Mouse (Mus musculus): Measurements from ENCODE around the gene Rsc1a1. TPM values are rescaled to one million over a fixed set of nuclear protein-coding genes. Genes with fewer than 3 reads are reported as not detected.

Gene Rsc1a1
- polyA plus RNA-seq, 1 experiment: 5.9 TPM

DNA sequence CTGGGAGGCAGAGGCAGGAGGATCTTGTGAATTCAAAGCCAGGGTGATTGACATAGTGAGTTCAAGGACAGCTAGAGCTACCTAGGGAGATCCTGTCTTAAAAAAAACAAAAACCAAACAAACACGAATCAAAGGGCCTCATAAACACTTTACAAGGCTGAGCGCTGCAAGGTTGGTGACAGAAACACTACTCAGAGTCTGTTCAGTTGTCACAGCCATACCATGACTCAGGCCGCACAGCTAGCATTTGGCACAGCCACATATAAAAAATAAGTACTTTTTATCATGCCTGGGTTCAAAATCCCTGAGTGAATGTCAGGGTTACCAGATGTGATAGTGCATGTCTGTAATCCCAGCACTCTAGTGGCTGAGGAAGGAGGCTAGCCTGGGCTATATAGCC, 38.2 kb downstream of the Rsc1a1 start:
- Histone ChIP-seq H3K9me3 (no peaks in the 10 kb centered on the region), H3K4me1 (peaks cover 16% of the 10 kb centered on the region), H3K36me3 (replicated peaks; ENCODE audit: low read length) (peaks cover 45% of the 10 kb centered on the region), H3K27me3 (replicated peaks) (no peaks in the 10 kb centered on the region), H3K4me3 (replicated peaks) (no peak overlapping the region)
- TF ChIP-seq FLI1 (IDR thresholded peaks at IDR 0.05; ENCODE audit: low read length): no peak
- TF ChIP-seq GATA1 (IDR thresholded peaks at IDR 0.05; ENCODE audit: borderline replicate concordance, low read length): no peak

DNA sequence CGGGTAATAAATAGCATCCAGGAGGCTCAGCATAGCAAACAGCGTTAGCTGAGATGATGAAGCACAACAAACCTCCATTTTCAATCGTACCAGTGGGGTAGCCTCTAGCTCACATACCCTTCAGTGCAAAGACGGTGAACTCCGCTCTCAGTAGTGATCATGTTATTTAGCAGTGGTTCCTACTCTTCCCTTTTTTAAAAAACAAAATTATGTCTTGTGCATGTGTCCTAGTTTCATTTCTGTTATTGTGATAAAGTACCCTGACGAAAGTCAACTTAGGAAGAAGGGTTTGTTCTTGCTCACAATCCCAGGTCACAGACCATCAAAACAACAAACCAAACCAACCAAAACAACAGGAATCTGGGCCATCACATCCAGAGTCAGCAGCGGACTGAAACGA, 39.4 kb downstream of the Rsc1a1 start:
- Histone ChIP-seq H3K4me1 (peaks cover 11% of the 10 kb centered on the region; the same call in 1 of the 2 replicates), H3K36me3 (replicated peaks; ENCODE audit: low read length) (peaks cover 46% of the 10 kb centered on the region)
- TF ChIP-seq FLI1 (IDR thresholded peaks at IDR 0.05; ENCODE audit: low read length) (no peak), GATA1 (IDR thresholded peaks at IDR 0.05; ENCODE audit: borderline replicate concordance, low read length) (no peak)

DNA sequence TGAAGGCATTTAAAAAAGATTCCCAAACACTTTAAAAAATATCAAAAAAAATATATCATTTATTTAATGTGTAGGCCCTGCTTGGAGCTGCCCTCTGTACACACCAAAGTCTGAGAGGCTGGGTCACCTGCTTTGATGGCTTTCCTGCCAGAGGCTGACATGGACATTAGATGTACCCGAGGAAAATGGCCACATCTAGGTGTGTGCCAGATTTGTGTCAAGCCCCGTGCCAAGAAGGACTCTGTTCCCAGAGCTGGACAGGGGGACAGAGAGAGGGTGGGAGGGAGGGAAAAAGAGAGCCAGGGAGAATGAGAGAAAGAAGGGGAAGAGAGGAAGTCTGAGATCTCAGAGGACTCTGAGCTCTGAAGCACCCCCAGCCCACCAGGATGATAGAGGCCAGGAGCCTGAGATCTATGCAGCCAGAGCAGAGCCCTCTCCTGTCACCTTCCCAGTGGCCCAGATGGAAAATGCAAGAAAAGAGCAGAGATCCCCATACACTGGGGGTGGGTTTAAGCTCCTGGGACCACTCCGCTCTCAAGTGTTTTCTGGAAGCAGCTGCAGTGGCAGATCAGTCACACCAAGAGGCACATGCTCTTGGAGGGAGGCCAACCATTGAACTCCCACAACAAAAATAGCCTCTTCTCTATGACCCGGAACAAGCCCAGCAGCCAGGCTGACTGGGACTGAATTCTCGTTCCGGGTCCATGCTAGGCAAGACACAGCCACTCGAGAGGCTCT, 42.1 kb downstream of the Rsc1a1 start:
- Histone ChIP-seq H3K4me3 (replicated peaks) (no peak overlapping the region), H3K27me3 (replicated peaks) (no peaks in the 10 kb centered on the region), H3K36me3 (replicated peaks; ENCODE audit: low read length) (peaks cover 55% of the 10 kb centered on the region), H3K4me1 (peaks cover 31% of the 10 kb centered on the region), H3K9me3 (no peaks in the 10 kb centered on the region)
- no peak for TF ChIP-seq GATA1 (IDR thresholded peaks at IDR 0.05; ENCODE audit: borderline replicate concordance, low read length)
- TF ChIP-seq FLI1 (IDR thresholded peaks at IDR 0.05; ENCODE audit: low read length): no peak

More for the DNA sequence above, 39.4 kb downstream of the Rsc1a1 start:
- no peak overlapping the region for H3K4me3 ChIP-seq (replicated peaks)
- no peaks in the 10 kb centered on the region for H3K9me3 ChIP-seq
- no peaks in the 10 kb centered on the region for H3K27me3 ChIP-seq (replicated peaks)

GRCm38 (mm10) chr4:141641961-141642811, 43.2 kb downstream of the Rsc1a1 start:
- TF ChIP-seq FLI1 (IDR thresholded peaks at IDR 0.05; ENCODE audit: low read length) (no peak), GATA1 (IDR thresholded peaks at IDR 0.05; ENCODE audit: borderline replicate concordance, low read length) (no peak)

DNA sequence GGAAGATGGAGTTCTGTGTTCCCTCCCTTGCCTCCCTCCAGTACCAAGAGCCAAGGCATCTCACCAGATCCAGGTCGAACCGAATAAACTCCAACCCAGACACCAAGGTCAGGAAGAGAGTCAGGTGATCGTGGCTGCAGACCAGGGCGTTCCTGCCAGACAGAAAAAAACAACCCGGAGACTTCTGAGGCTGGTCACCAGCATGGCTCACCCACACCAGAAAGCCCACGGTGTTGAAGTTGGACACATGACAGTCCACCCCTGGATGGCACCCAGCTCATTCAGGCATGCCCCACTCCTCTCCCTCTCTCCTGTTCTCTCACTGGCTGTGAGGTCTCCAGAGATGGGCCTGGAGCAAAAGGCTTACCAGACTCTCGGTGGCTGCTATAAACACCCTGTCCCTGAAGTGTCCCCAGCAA, 44.0 kb downstream of the Rsc1a1 start:
- TF ChIP-seq FLI1 (IDR thresholded peaks at IDR 0.05; ENCODE audit: low read length): no peak
- TF ChIP-seq GATA1 (IDR thresholded peaks at IDR 0.05; ENCODE audit: borderline replicate concordance, low read length): no peak
- H3K4me3 ChIP-seq (replicated peaks): no peak overlapping the region
- H3K9me3 ChIP-seq: no peaks in the 10 kb centered on the region
- no peaks in the 10 kb centered on the region for H3K27me3 ChIP-seq (replicated peaks)
- peaks cover 62% of the 10 kb centered on the region for H3K36me3 ChIP-seq (replicated peaks; ENCODE audit: low read length)
- peaks cover 31% of the 10 kb centered on the region for H3K4me1 ChIP-seq

More at GRCm38 (mm10) chr4:141641961-141642811, 43.2 kb downstream of the Rsc1a1 start:
- Histone ChIP-seq H3K4me3 (replicated peaks) (no peak overlapping the region), H3K27me3 (replicated peaks) (no peaks in the 10 kb centered on the region), H3K9me3 (no peaks in the 10 kb centered on the region), H3K36me3 (replicated peaks; ENCODE audit: low read length) (peaks cover 58% of the 10 kb centered on the region), H3K4me1 (peaks cover 31% of the 10 kb centered on the region)

GRCm38 (mm10) chr4:141639474-141639873, 45.9 kb downstream of the Rsc1a1 start:
- no peaks in the 10 kb centered on the region for H3K9me3 ChIP-seq
- no peak for TF ChIP-seq GATA1 (IDR thresholded peaks at IDR 0.05; ENCODE audit: borderline replicate concordance, low read length)
- TF ChIP-seq FLI1 (IDR thresholded peaks at IDR 0.05; ENCODE audit: low read length): no peak
- H3K4me3 ChIP-seq (replicated peaks): no peak overlapping the region
- H3K27me3 ChIP-seq (replicated peaks): no peaks in the 10 kb centered on the region
- peaks cover 80% of the 10 kb centered on the region for H3K36me3 ChIP-seq (replicated peaks; ENCODE audit: low read length)
- H3K4me1 ChIP-seq: peaks cover 41% of the 10 kb centered on the region

DNA sequence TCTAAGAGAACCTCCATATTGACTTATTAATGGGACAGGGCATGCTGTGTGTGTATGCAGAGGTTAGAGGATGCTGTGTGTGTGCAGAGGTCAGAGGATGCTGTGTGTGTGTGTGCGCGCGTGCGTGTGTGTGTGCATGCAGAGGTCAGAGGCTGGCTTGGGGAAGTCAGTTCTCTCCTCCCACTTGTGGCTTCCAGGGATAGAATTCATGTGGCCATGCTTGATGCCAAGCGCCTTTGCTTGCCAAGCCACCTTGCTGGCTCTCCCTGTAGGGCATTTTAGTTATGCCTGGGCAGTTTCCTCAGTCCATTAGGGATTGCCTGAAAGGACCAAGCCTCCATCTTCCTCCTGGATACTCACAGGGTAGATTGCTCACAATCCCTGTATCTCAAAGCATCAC, 48.7 kb downstream of the Rsc1a1 start:
- TF ChIP-seq GATA1 (IDR thresholded peaks at IDR 0.05; ENCODE audit: borderline replicate concordance, low read length): no peak
- TF ChIP-seq FLI1 (IDR thresholded peaks at IDR 0.05; ENCODE audit: low read length): no peak
- H3K4me3 ChIP-seq (replicated peaks): no peak overlapping the region
- H3K36me3 ChIP-seq (replicated peaks; ENCODE audit: low read length): peaks cover 93% of the 10 kb centered on the region
- peaks cover 35% of the 10 kb centered on the region for H3K4me1 ChIP-seq
- peaks cover 6% of the 10 kb centered on the region; the same call in 1 of the 2 replicates for H3K9me3 ChIP-seq
- H3K27me3 ChIP-seq (replicated peaks): no peaks in the 10 kb centered on the region

GRCm38 (mm10) chr4:141635991-141636390, 49.4 kb downstream of the Rsc1a1 start:
- Histone ChIP-seq H3K4me1 (peaks cover 36% of the 10 kb centered on the region), H3K4me3 (replicated peaks) (no peak overlapping the region), H3K9me3 (peaks cover 10% of the 10 kb centered on the region; the same call in 1 of the 2 replicates), H3K27me3 (replicated peaks) (no peaks in the 10 kb centered on the region), H3K36me3 (replicated peaks; ENCODE audit: low read length) (peaks cover 93% of the 10 kb centered on the region)
- TF ChIP-seq GATA1 (IDR thresholded peaks at IDR 0.05; ENCODE audit: borderline replicate concordance, low read length) (no peak), FLI1 (IDR thresholded peaks at IDR 0.05; ENCODE audit: low read length) (no peak)

Other genes starting within 250 kb of the Rsc1a1 start
- gene Srarp, start 249.5 kb downstream of the Rsc1a1 start, polyA plus RNA-seq (2012; ENCODE audit: insufficient read depth, low replicate concordance): not detected in 2 replicates
- 32.4 and 41.2 TPM in 2 replicates for gene Zbtb17, start 240.9 kb downstream of the Rsc1a1 start, polyA plus RNA-seq (2012; ENCODE audit: insufficient read depth, low replicate concordance)
- gene Spen, start 147.0 kb downstream of the Rsc1a1 start, polyA plus RNA-seq (2012; ENCODE audit: insufficient read depth, low replicate concordance): 101 and 202 TPM in 2 replicates
- 4.7 and 17.1 TPM in 2 replicates for gene Fblim1, start 79.5 kb downstream of the Rsc1a1 start, polyA plus RNA-seq (2012; ENCODE audit: insufficient read depth, low replicate concordance)
- 1.1 TPM in 1 of 2 replicates, not detected in the other for gene Tmem82, start 67.0 kb downstream of the Rsc1a1 start, polyA plus RNA-seq (2012; ENCODE audit: insufficient read depth, low replicate concordance)
- not detected in 2 replicates for gene Slc25a34, start 61.8 kb downstream of the Rsc1a1 start, polyA plus RNA-seq (2012; ENCODE audit: insufficient read depth, low replicate concordance)
- 19.4 and 24.8 TPM in 2 replicates for gene Plekhm2, start 20.7 kb downstream of the Rsc1a1 start, polyA plus RNA-seq (2012; ENCODE audit: insufficient read depth, low replicate concordance)
- gene Ddi2, start 37.8 kb upstream of the Rsc1a1 start, polyA plus RNA-seq (2012; ENCODE audit: insufficient read depth, low replicate concordance): 0.43 and 1.7 TPM in 2 replicates
- gene Agmat, start 61.1 kb upstream of the Rsc1a1 start, polyA plus RNA-seq (2012; ENCODE audit: insufficient read depth, low replicate concordance): not detected in 2 replicates
- gene Dnajc16, start 105.3 kb upstream of the Rsc1a1 start, polyA plus RNA-seq (2012; ENCODE audit: insufficient read depth, low replicate concordance): 0.44 and 1.8 TPM in 2 replicates
- 4.7 and 7.1 TPM in 2 replicates for gene Casp9, start 108.0 kb upstream of the Rsc1a1 start, polyA plus RNA-seq (2012; ENCODE audit: insufficient read depth, low replicate concordance)
- gene Cela2a, start 140.6 kb upstream of the Rsc1a1 start, polyA plus RNA-seq (2012; ENCODE audit: insufficient read depth, low replicate concordance): not detected in 2 replicates
- not detected in 2 replicates for gene Ctrc, start 160.8 kb upstream of the Rsc1a1 start, polyA plus RNA-seq (2012; ENCODE audit: insufficient read depth, low replicate concordance)
- 34.7 and 93.3 TPM in 2 replicates for gene Efhd2, start 189.3 kb upstream of the Rsc1a1 start, polyA plus RNA-seq (2012; ENCODE audit: insufficient read depth, low replicate concordance)